Mouse (Mus musculus): ENCODE results near the gene Bicd2.

The Bicd2 gene

GRCm38 (mm10) chr13:49307311-49307969 lies 33.9 kb upstream of the Bicd2 start:
- Histone ChIP-seq H3K4me1 (replicated peaks; ENCODE audit: low read depth, low read length) (peaks cover 18% of the 10 kb centered on the region), H3K36me3 (ENCODE audit: insufficient read depth, low read length) (no peaks in the 10 kb centered on the region), H3K27me3 (ENCODE audit: insufficient read depth, low read length) (peaks cover 3% of the 10 kb centered on the region; the same call in 1 of the 2 replicates), H3K4me3 (replicated peaks; ENCODE audit: low read length) (no peak overlapping the region), H3K9me3 (ENCODE audit: low read length) (no peaks in the 10 kb centered on the region)
- TF ChIP-seq POU5F1 (IDR thresholded peaks at IDR 0.05; ENCODE audit: borderline replicate concordance, low read length) (no peak), NANOG (IDR thresholded peaks at IDR 0.05; ENCODE audit: borderline replicate concordance, low read length) (no peak)

DNA sequence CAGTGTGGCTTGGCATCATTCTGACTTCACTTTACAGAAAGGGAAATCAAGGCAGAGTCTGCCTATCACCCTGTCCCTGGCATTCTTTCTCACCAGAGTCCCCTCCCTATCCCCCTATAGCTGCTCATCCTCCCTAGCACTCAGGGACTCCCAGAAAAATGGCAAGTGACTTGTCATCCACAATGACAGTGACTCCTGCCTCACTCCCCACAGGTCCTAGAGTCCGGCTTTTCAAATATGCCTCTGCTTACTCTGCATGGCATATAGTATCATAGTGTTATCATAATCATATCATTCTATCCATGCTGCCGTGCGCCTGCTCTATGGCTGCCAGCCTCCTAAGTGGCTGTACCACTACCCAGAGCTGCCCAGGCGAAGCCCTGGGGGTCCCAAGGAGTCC lies 33.2 kb upstream of the Bicd2 start:
- H3K4me3 ChIP-seq (replicated peaks; ENCODE audit: low read length): no peak overlapping the region
- no peaks in the 10 kb centered on the region for H3K9me3 ChIP-seq (ENCODE audit: low read length)

GRCm38 (mm10) chr13:49308861-49309403 lies 32.5 kb upstream of the Bicd2 start:
- Histone ChIP-seq H3K9me3 (ENCODE audit: low read length) (no peaks in the 10 kb centered on the region), H3K4me3 (replicated peaks; ENCODE audit: low read length) (no peak overlapping the region), H3K4me1 (replicated peaks; ENCODE audit: low read depth, low read length) (peaks cover 18% of the 10 kb centered on the region), H3K36me3 (ENCODE audit: insufficient read depth, low read length) (no peaks in the 10 kb centered on the region), H3K27me3 (ENCODE audit: insufficient read depth, low read length) (peaks cover 3% of the 10 kb centered on the region; the same call in 1 of the 2 replicates)
- TF ChIP-seq POU5F1 (IDR thresholded peaks at IDR 0.05; ENCODE audit: borderline replicate concordance, low read length) (no peak), NANOG (IDR thresholded peaks at IDR 0.05; ENCODE audit: borderline replicate concordance, low read length) (no peak), CTCF (conservative IDR thresholded peaks at IDR 0.05; ENCODE audit: low read length) (no peak)

More for the DNA sequence above, 33.2 kb upstream of the Bicd2 start:
- H3K27me3 ChIP-seq (ENCODE audit: insufficient read depth, low read length): peaks cover 3% of the 10 kb centered on the region; the same call in 1 of the 2 replicates
- no peaks in the 10 kb centered on the region for H3K36me3 ChIP-seq (ENCODE audit: insufficient read depth, low read length)
- TF ChIP-seq NANOG (IDR thresholded peaks at IDR 0.05; ENCODE audit: borderline replicate concordance, low read length) (no peak), CTCF (conservative IDR thresholded peaks at IDR 0.05; ENCODE audit: low read length) (no peak), POU5F1 (IDR thresholded peaks at IDR 0.05; ENCODE audit: borderline replicate concordance, low read length) (no peak)
- peaks cover 18% of the 10 kb centered on the region for H3K4me1 ChIP-seq (replicated peaks; ENCODE audit: low read depth, low read length)

- no peaks in the 10 kb centered on the region for H3K36me3 ChIP-seq (ENCODE audit: insufficient read depth, low read length)
- H3K27me3 ChIP-seq (ENCODE audit: insufficient read depth, low read length): peaks cover 3% of the 10 kb centered on the region; the same call in 1 of the 2 replicates
- no peak overlapping the region for H3K4me3 ChIP-seq (replicated peaks; ENCODE audit: low read length)
- no peak for TF ChIP-seq CTCF (conservative IDR thresholded peaks at IDR 0.05; ENCODE audit: low read length)
- no peak for TF ChIP-seq POU5F1 (IDR thresholded peaks at IDR 0.05; ENCODE audit: borderline replicate concordance, low read length)
- no peak for TF ChIP-seq NANOG (IDR thresholded peaks at IDR 0.05; ENCODE audit: borderline replicate concordance, low read length)
- H3K9me3 ChIP-seq (ENCODE audit: low read length): no peaks in the 10 kb centered on the region
- H3K4me1 ChIP-seq (replicated peaks; ENCODE audit: low read depth, low read length): peaks cover 18% of the 10 kb centered on the region
Observed at GRCm38 (mm10) chr13:49309501-49309900, 31.9 kb upstream of the Bicd2 start.

DNA sequence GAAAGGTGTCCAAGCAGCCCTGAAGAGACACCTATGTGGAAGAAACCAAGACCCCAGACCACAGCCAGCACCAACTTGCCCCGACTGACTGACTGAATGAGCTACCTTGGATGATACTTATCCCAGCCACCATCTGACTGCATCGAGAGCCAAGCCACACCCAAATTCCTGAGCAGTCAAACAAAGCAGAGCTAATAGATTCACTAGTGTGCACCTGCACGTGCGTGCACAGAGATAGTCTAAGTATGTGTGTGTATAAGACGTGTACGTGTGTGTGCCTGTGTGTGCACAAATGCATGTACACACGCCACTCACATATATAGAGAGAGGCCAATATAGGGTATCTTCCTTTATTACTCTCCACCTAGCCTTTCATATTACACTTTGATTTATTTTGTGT lies 29.7 kb upstream of the Bicd2 start:
- Histone ChIP-seq H3K4me1 (replicated peaks; ENCODE audit: low read depth, low read length) (peaks cover 18% of the 10 kb centered on the region), H3K36me3 (ENCODE audit: insufficient read depth, low read length) (no peaks in the 10 kb centered on the region), H3K4me3 (replicated peaks; ENCODE audit: low read length) (no peak overlapping the region), H3K9me3 (ENCODE audit: low read length) (no peaks in the 10 kb centered on the region), H3K27me3 (ENCODE audit: insufficient read depth, low read length) (peaks cover 3% of the 10 kb centered on the region; the same call in 1 of the 2 replicates)
- TF ChIP-seq NANOG (IDR thresholded peaks at IDR 0.05; ENCODE audit: borderline replicate concordance, low read length): no peak
- no peak for TF ChIP-seq POU5F1 (IDR thresholded peaks at IDR 0.05; ENCODE audit: borderline replicate concordance, low read length)
- TF ChIP-seq CTCF (conservative IDR thresholded peaks at IDR 0.05; ENCODE audit: low read length): no peak

- Histone ChIP-seq H3K4me1 (replicated peaks; ENCODE audit: low read depth, low read length) (peaks cover 11% of the 10 kb centered on the region), H3K36me3 (ENCODE audit: insufficient read depth, low read length) (no peaks in the 10 kb centered on the region), H3K4me3 (replicated peaks; ENCODE audit: low read length) (no peak overlapping the region), H3K9me3 (ENCODE audit: low read length) (no peaks in the 10 kb centered on the region), H3K27me3 (ENCODE audit: insufficient read depth, low read length) (peaks cover 18% of the 10 kb centered on the region; the same call in 1 of the 2 replicates)
- TF ChIP-seq POU5F1 (IDR thresholded peaks at IDR 0.05; ENCODE audit: borderline replicate concordance, low read length): no peak
- TF ChIP-seq NANOG (IDR thresholded peaks at IDR 0.05; ENCODE audit: borderline replicate concordance, low read length): no peak
- no peak for TF ChIP-seq CTCF (conservative IDR thresholded peaks at IDR 0.05; ENCODE audit: low read length)
Observed at GRCm38 (mm10) chr13:49316386-49317162, 24.8 kb upstream of the Bicd2 start.

GRCm38 (mm10) chr13:49317508-49317907 lies 23.9 kb upstream of the Bicd2 start:
- H3K9me3 ChIP-seq (ENCODE audit: low read length): no peaks in the 10 kb centered on the region
- no peak overlapping the region for H3K4me3 ChIP-seq (replicated peaks; ENCODE audit: low read length)
- peaks cover 9% of the 10 kb centered on the region for H3K4me1 ChIP-seq (replicated peaks; ENCODE audit: low read depth, low read length)
- peaks cover 24% of the 10 kb centered on the region; the same call in 1 of the 2 replicates for H3K27me3 ChIP-seq (ENCODE audit: insufficient read depth, low read length)
- TF ChIP-seq CTCF (conservative IDR thresholded peaks at IDR 0.05; ENCODE audit: low read length) (no peak), NANOG (IDR thresholded peaks at IDR 0.05; ENCODE audit: borderline replicate concordance, low read length) (no peak), POU5F1 (IDR thresholded peaks at IDR 0.05; ENCODE audit: borderline replicate concordance, low read length) (no peak)
- no peaks in the 10 kb centered on the region for H3K36me3 ChIP-seq (ENCODE audit: insufficient read depth, low read length)

GRCm38 (mm10) chr13:49317914-49318313 lies 23.5 kb upstream of the Bicd2 start:
- Histone ChIP-seq H3K9me3 (ENCODE audit: low read length) (no peaks in the 10 kb centered on the region), H3K36me3 (ENCODE audit: insufficient read depth, low read length) (no peaks in the 10 kb centered on the region), H3K4me1 (replicated peaks; ENCODE audit: low read depth, low read length) (peaks cover 9% of the 10 kb centered on the region), H3K4me3 (replicated peaks; ENCODE audit: low read length) (no peak overlapping the region), H3K27me3 (ENCODE audit: insufficient read depth, low read length) (peaks cover 25% of the 10 kb centered on the region)
- no peak for TF ChIP-seq CTCF (conservative IDR thresholded peaks at IDR 0.05; ENCODE audit: low read length)
- TF ChIP-seq POU5F1 (IDR thresholded peaks at IDR 0.05; ENCODE audit: borderline replicate concordance, low read length): no peak
- no peak for TF ChIP-seq NANOG (IDR thresholded peaks at IDR 0.05; ENCODE audit: borderline replicate concordance, low read length)
